Mouse (Mus musculus): ENCODE measurements around the gene Gsg1l. TPM values are rescaled to one million over a fixed set of nuclear protein-coding genes. Genes with fewer than 3 reads are reported as not detected.

The Gsg1l gene
- not detected for polyA plus RNA-seq (2014; fragmentation: Illumina TruSeq; extraction: RNeasy Lipid Tissue Mini Kit (QIAGEN cat#74804); ENCODE audit: low read depth, low replicate concordance)

GRCm38 (mm10) chr7:126082286-126082741 lies at the start of gene Gsg1l:
Gsg1l (minus strand) TSS chr7:126082411.

Other genes with a start within 250 kb of the Gsg1l start
- 8.7 TPM for gene Xpo6, start 118.1 kb upstream of the Gsg1l start, polyA plus RNA-seq (2014; fragmentation: Illumina TruSeq; extraction: RNeasy Lipid Tissue Mini Kit (QIAGEN cat#74804); ENCODE audit: low read depth, low replicate concordance)
- 4.1 TPM for gene Sbk1, start 190.2 kb upstream of the Gsg1l start, polyA plus RNA-seq (2014; fragmentation: Illumina TruSeq; extraction: RNeasy Lipid Tissue Mini Kit (QIAGEN cat#74804); ENCODE audit: low read depth, low replicate concordance)

Measured in liver, adult 10 weeks (tissue).